Mouse (Mus musculus): ENCODE results near the gene Cmah. TPM values are rescaled to one million over a fixed set of nuclear protein-coding genes. Genes with fewer than 3 reads are reported as not detected.

Cmah gene
- polyA plus RNA-seq, 1 experiment = 1.1 TPM

DNA sequence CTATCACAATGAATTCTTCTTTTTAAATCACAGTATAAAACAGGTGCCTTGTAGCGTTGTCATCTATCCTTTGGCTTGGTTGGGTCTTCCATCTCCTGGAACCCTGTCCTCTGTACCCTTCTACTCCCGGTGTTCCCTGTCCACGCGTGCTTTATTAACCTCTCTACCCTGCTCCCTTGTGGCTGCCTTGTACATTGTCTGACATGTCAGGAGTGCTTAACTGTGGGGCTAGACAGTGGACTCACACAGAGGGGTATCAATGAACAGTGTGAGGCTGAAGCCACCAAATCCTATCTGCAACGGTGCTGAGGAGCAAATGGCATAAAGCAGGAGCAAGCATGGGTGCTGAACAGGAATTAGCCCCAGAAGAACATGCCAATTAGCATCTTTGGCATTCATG is 133.3 kb downstream of the Cmah start:
- Histone ChIP-seq H3K27ac (ENCODE audit: insufficient read depth, low read length) (no peak overlapping the region), H3K4me1 (ENCODE audit: control insufficient read depth, insufficient read depth, low read length) (no peaks in the 10 kb centered on the region), H3K4me3 (ENCODE audit: insufficient read depth, low read length) (no peak overlapping the region)
- TF ChIP-seq CTCF (IDR thresholded peaks at IDR 0.05; ENCODE audit: borderline replicate concordance, insufficient read depth, low read length) (no peak), POLR2A (IDR thresholded peaks at IDR 0.05; ENCODE audit: low read depth, low read length) (no peak)

DNA sequence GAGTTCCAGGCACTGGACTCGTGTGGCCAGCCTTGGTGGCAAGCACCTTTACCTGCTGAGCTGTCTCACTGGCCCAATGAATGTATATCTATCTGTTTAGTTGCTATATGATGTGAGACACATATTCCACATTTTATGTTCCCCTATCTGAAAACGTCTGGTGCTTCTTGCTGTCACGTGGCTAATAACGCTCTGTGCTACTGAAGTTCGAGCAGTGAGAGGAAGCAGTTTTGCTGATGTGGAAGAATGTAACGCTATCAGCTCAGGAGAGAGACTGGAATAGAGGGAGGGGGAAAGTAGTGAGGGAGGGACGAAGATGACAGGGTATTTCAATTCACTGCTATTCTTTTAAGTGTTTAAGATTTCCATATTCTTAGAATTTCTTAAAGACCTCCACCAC is 136.6 kb downstream of the Cmah start:
- Histone ChIP-seq H3K4me3 (ENCODE audit: insufficient read depth, low read length) (no peak overlapping the region), H3K4me1 (ENCODE audit: control insufficient read depth, insufficient read depth, low read length) (no peaks in the 10 kb centered on the region), H3K27ac (ENCODE audit: insufficient read depth, low read length) (no peak overlapping the region)
- TF ChIP-seq POLR2A (IDR thresholded peaks at IDR 0.05; ENCODE audit: low read depth, low read length) (no peak), CTCF (IDR thresholded peaks at IDR 0.05; ENCODE audit: borderline replicate concordance, insufficient read depth, low read length) (no peak)

DNA sequence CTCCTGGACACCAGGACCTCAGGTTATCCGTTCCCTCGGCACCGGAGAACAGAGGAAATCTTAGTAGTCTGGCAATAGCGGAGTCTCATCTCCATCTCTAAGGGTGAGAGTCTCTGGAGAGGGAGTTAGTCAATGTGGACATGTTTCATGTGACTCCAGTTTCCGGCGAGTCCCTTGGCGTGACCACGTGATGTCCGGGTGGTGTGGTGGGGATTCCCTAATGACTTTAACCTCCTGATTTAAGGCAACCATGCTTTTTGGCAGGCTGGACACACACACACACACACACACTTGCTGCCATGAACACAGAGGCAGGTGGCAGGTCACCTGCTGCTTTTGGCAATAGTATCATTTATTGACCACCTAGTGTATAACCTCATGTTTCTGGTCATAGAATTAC is 138.8 kb downstream of the Cmah start:
- Histone ChIP-seq H3K4me3 (ENCODE audit: insufficient read depth, low read length) (no peak overlapping the region), H3K4me1 (ENCODE audit: control insufficient read depth, insufficient read depth, low read length) (no peaks in the 10 kb centered on the region), H3K27ac (ENCODE audit: insufficient read depth, low read length) (no peak overlapping the region)
- no peak for TF ChIP-seq POLR2A (IDR thresholded peaks at IDR 0.05; ENCODE audit: low read depth, low read length)
- no peak for TF ChIP-seq CTCF (IDR thresholded peaks at IDR 0.05; ENCODE audit: borderline replicate concordance, insufficient read depth, low read length)

GRCm38 (mm10) chr13:24467806-24468205 is 140.6 kb downstream of the Cmah start:
- Histone ChIP-seq H3K4me3 (ENCODE audit: insufficient read depth, low read length) (no peak overlapping the region), H3K27ac (ENCODE audit: insufficient read depth, low read length) (no peak overlapping the region), H3K4me1 (ENCODE audit: control insufficient read depth, insufficient read depth, low read length) (no peaks in the 10 kb centered on the region)
- no peak for TF ChIP-seq CTCF (IDR thresholded peaks at IDR 0.05; ENCODE audit: borderline replicate concordance, insufficient read depth, low read length)
- TF ChIP-seq POLR2A (IDR thresholded peaks at IDR 0.05; ENCODE audit: low read depth, low read length) = no peak

GRCm38 (mm10) chr13:24477564-24477963 is 150.4 kb downstream of the Cmah start:
- Histone ChIP-seq H3K27ac (ENCODE audit: insufficient read depth, low read length) (no peak overlapping the region), H3K4me1 (ENCODE audit: control insufficient read depth, insufficient read depth, low read length) (peaks cover 2% of the 10 kb centered on the region; the same call in 1 of the 2 replicates), H3K4me3 (ENCODE audit: insufficient read depth, low read length) (no peak overlapping the region)
- TF ChIP-seq CTCF (IDR thresholded peaks at IDR 0.05; ENCODE audit: borderline replicate concordance, insufficient read depth, low read length) = no peak
- no peak for TF ChIP-seq POLR2A (IDR thresholded peaks at IDR 0.05; ENCODE audit: low read depth, low read length)

DNA sequence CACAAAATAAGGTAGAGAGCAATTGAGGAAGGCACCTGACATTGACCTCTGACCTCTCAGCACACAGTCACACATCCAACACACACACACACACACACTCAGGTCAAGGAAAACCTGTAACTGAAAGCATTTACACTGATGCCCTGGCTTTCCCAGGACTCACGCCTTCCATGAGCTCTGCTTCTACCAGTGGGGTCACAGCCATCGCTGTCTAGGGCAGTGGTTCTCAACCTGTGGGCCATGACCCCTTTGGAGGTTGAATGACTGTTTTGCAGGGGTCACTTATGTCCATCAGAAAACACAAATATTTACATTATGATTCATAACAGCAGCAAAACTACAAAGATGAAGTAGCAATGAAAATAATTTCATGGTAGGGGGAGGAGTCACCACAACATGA is 152.3 kb downstream of the Cmah start:
- TF ChIP-seq CTCF (IDR thresholded peaks at IDR 0.05; ENCODE audit: borderline replicate concordance, insufficient read depth, low read length) (no peak), POLR2A (IDR thresholded peaks at IDR 0.05; ENCODE audit: low read depth, low read length) (no peak)
- no peak overlapping the region for H3K27ac ChIP-seq (ENCODE audit: insufficient read depth, low read length)

DNA sequence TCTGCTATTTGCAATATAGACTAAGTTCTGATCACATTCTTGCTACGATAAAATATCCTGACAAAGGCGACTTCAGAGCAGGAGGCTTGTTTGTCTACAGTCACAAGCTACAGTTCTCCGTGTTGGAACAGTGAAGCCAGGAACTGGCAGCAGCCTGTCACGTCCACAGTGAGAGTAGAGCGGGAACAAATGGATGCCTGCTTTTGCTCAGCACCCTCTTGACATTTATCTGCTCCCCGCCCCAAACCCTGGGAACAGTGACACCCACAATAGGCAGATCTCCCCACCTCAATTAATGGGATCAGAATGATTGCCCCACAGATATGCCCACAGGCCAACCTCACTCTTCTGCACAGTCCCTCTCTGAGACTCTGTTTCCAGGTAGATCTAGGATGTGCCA is 153.6 kb downstream of the Cmah start:
- peaks cover 2% of the 10 kb centered on the region; the same call in 1 of the 2 replicates for H3K4me1 ChIP-seq (ENCODE audit: control insufficient read depth, insufficient read depth, low read length)
- H3K4me3 ChIP-seq (ENCODE audit: insufficient read depth, low read length) = no peak overlapping the region
- no peak for TF ChIP-seq CTCF (IDR thresholded peaks at IDR 0.05; ENCODE audit: borderline replicate concordance, insufficient read depth, low read length)
- no peak for TF ChIP-seq POLR2A (IDR thresholded peaks at IDR 0.05; ENCODE audit: low read depth, low read length)

More for the DNA sequence above, 152.3 kb downstream of the Cmah start:
- no peak overlapping the region for H3K4me3 ChIP-seq (ENCODE audit: insufficient read depth, low read length)
- H3K4me1 ChIP-seq (ENCODE audit: control insufficient read depth, insufficient read depth, low read length) = peaks cover 2% of the 10 kb centered on the region; the same call in 1 of the 2 replicates

GRCm38 (mm10) chr13:24481615-24482295 is 154.6 kb downstream of the Cmah start:
- Histone ChIP-seq H3K4me1 (ENCODE audit: control insufficient read depth, insufficient read depth, low read length) (peaks cover 2% of the 10 kb centered on the region; the same call in 1 of the 2 replicates), H3K27ac (ENCODE audit: insufficient read depth, low read length) (no peak overlapping the region), H3K4me3 (ENCODE audit: insufficient read depth, low read length) (no peak overlapping the region)
- TF ChIP-seq POLR2A (IDR thresholded peaks at IDR 0.05; ENCODE audit: low read depth, low read length) (no peak), CTCF (IDR thresholded peaks at IDR 0.05; ENCODE audit: borderline replicate concordance, insufficient read depth, low read length) (peak; percentile 71)

More for the DNA sequence above, 153.6 kb downstream of the Cmah start:
- H3K27ac ChIP-seq (ENCODE audit: insufficient read depth, low read length) = no peak overlapping the region

DNA sequence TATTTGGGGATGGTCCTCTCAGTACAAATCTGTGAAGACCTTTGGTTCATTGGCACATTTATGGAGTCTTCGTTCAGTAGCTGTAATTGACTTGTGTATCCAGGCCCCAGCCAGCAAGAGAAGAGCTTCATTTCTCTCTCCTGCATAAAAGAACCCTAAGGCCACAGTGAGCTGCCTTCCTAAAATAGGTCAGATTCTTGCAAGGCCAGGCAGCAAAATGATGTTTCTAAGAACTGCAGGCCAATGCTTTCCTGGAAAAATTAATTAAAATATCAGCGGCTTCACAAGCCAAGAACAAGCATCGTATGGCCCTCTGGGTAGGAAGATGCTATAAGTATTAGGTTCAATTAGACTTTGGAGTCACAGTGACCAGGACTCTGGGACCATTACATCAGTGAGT is 156.5 kb downstream of the Cmah start:
- no peak for TF ChIP-seq POLR2A (IDR thresholded peaks at IDR 0.05; ENCODE audit: low read depth, low read length)
- TF ChIP-seq CTCF (IDR thresholded peaks at IDR 0.05; ENCODE audit: borderline replicate concordance, insufficient read depth, low read length) = no peak
- Histone ChIP-seq H3K4me3 (ENCODE audit: insufficient read depth, low read length) (no peak overlapping the region), H3K4me1 (ENCODE audit: control insufficient read depth, insufficient read depth, low read length) (peaks cover 2% of the 10 kb centered on the region; the same call in 1 of the 2 replicates), H3K27ac (ENCODE audit: insufficient read depth, low read length) (no peak overlapping the region)

- TF ChIP-seq CTCF (IDR thresholded peaks at IDR 0.05; ENCODE audit: borderline replicate concordance, insufficient read depth, low read length) (no peak), POLR2A (IDR thresholded peaks at IDR 0.05; ENCODE audit: low read depth, low read length) (no peak)
- no peak overlapping the region for H3K27ac ChIP-seq (ENCODE audit: insufficient read depth, low read length)
- H3K4me3 ChIP-seq (ENCODE audit: insufficient read depth, low read length) = no peak overlapping the region
- peaks cover 2% of the 10 kb centered on the region; the same call in 1 of the 2 replicates for H3K4me1 ChIP-seq (ENCODE audit: control insufficient read depth, insufficient read depth, low read length)
These were observed 157.6 kb downstream of the Cmah start for GRCm38 (mm10) chr13:24484811-24485210.
